Mouse (Mus musculus): ENCODE data around the gene Olfr1311. TPM values are rescaled to one million over a fixed set of nuclear protein-coding genes. Genes with fewer than 3 reads are reported as not detected.
"Not testable (repeated sequence)": the region's sequence is repeated elsewhere in the genome, so short reads cannot be mapped to it uniquely, and the experiment has no call there.

Gene Olfr1311
- not detected for total RNA-seq (2021)

DNA sequence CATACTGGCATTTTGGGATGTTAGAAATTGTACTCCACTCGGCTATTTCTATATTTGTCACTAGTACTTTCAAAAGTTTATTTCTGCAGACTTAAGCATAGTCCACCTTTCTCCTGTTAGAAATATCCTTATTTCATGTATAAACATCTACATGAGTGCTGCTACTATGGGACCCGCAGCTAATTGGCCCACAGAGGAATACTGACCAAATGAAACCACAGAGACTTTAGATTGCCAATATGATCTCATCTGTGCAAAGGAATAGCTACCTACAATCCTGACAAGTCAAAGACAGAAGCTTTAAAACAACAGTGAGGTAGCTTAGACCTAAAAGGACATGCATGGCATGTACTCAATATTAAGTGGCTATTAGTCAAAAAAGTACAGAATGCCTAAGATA, at the start of gene Olfr1311:
Gene Olfr1311, minus strand, starts transcription at position 101 of the 400 bp plus-strand sequence.
- no peak for DNase-seq

DNA sequence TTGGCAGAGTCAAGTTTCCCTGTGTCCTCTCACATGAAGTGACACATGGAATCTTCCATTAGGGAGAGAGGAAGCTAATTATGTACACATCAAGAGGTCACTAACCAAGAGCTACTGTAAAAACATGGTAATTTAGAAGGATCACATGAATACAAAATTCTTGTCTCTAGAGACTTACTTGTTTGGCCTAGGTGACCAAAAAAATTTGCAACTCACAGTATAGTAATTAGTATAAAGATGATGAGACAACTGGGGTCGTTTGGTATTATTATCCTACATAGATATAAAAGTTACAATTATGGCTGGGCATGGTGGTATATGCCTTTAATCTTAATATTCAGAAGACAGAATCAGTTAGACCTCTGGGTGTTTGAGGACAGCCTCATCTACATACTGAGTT, 25.9 kb upstream of the Olfr1311 start, which contains the start of gene Olfr1312:
Gene Olfr1312, minus strand, starts transcription at position 101 of the 400 bp plus-strand sequence.
- no peak for DNase-seq

DNA sequence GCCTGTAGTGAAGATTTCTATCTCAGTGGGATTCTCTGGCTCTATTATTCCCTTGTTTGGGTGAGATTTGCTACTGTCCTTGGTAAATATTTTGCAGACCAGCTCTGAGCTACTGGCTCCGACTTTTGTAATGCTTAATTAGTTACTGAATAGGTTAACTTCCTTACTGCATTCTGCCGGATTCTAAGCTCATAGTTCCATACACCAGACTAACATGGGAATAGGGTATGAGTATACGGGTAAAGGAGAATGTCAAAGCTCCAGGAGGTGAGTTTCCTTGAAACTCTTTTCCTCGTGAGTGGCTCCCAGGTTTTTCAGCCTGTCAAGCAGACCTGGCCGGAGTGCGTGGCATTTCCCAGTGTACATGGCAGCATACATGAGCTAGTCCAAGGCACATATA, 2.8 kb upstream of the Olfr1311 start:
- not testable (repeated sequence) for DNase-seq

DNA sequence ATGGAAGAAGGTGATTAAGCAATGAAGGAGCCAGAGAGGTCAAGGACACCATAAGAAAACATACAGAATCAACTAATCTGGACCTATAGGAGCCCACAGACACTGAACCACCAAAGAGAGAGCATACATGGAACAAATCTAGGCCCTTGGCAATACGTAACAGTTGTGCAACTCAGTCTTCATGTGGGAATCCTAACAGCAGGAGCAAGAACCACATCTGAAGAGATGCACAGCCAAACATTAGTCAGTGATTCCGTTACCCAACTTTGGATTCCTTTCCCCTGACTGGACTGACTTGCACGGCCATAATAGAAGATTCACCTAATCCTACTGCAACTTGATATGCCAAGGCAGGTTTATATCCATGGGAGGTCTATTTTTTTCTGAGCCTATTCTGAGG, 9.3 kb downstream of the Olfr1311 start:
- DNase-seq = no peak

DNA sequence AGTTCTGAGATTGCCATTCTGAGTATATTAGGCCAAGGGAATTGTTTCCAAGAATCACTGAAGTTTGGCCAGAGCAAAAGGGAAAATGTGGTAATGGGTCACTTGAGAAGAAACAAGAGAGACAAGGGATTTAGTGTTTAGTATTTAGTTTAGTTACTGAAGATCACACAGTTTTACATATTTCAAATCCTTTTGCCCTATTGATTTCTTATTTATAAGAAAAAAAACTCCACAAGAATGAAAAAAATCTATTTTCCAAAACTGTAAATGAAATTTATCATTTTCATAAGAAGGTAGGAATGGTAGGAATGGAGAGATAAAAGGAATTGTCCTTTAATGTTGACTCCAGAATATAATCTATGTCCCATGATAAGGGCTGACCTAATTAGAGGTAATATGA, 11.6 kb downstream of the Olfr1311 start, which contains the start of gene Olfr1310:
Gene Olfr1310, minus strand, starts transcription at position 101 of the 400 bp plus-strand sequence.
- no peak for DNase-seq

DNA sequence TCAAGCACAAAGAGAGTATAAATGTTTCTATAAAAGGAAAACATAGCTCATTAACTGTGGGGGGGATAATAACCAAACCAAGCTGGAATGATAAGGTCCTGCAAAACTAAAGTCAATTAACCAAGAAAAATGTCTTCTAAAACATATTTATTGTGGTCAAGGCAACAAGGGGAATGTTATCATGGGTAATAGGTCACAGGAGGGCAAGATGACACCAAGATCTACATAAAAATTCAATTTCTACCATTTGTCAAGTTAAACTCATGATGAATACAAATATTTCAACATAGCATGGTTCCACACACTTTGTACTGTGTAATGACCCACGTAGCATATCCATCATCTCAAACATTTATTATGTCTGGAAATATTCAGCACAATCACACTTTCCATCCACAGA, 34.0 kb downstream of the Olfr1311 start, which contains the start of gene Olfr1309:
Gene Olfr1309, minus strand, starts transcription at position 101 of the 400 bp plus-strand sequence.
- DNase-seq = no peak

Other genes starting within 250 kb of the Olfr1311 start
- gene Olfr1302, start 247.0 kb downstream of the Olfr1311 start, total RNA-seq (2021) = not detected
- not detected for gene Olfr1303, start 204.1 kb downstream of the Olfr1311 start, total RNA-seq (2021)
- gene Olfr1305, start 147.3 kb downstream of the Olfr1311 start, total RNA-seq (2021) = not detected
- not detected for gene Olfr1306, start 108.1 kb downstream of the Olfr1311 start, total RNA-seq (2021)
- under 1 TPM; 0.05 to 0.07 TPM for gene Olfr1307, start 75.0 kb downstream of the Olfr1311 start, total RNA-seq (2021)
- gene Olfr1308, start 59.5 kb downstream of the Olfr1311 start, total RNA-seq (2021) = not detected
- not detected for gene Olfr1309, start 34.1 kb downstream of the Olfr1311 start, total RNA-seq (2021)
- gene Olfr1310, start 11.7 kb downstream of the Olfr1311 start, total RNA-seq (2021) = not detected
- not detected for gene Olfr1312, start 25.8 kb upstream of the Olfr1311 start, total RNA-seq (2021)
- gene Olfr1313, start 53.4 kb upstream of the Olfr1311 start, total RNA-seq (2021) = not detected
- not detected for gene Olfr1314, start 72.4 kb upstream of the Olfr1311 start, total RNA-seq (2021)
- not detected for gene Olfr1315-ps1, start 91.0 kb upstream of the Olfr1311 start, total RNA-seq (2021)
- not detected for gene Olfr1316, start 110.6 kb upstream of the Olfr1311 start, total RNA-seq (2021)
- gene Olfr1317, start 115.9 kb upstream of the Olfr1311 start, total RNA-seq (2021) = not detected
- gene Olfr1318, start 129.8 kb upstream of the Olfr1311 start, total RNA-seq (2021) = not detected
- 10 to 100 TPM; 76.7 to 82.7 TPM for gene Lpcat4, start 215.1 kb upstream of the Olfr1311 start, total RNA-seq (2021)
- gene Nutm1, start 234.9 kb upstream of the Olfr1311 start, total RNA-seq (2021) = not detected
- 10 to 100 TPM; 52.2 to 54.7 TPM for gene Nop10, start 237.5 kb upstream of the Olfr1311 start, total RNA-seq (2021)
- gene Slc12a6, start 241.4 kb upstream of the Olfr1311 start, total RNA-seq (2021) = 100 to 1,000 TPM; 107 to 114 TPM
- gene Gm21985, start 241.9 kb upstream of the Olfr1311 start, total RNA-seq (2021) = under 1 TPM; 0.73 to 0.80 TPM